Mouse (Mus musculus) liver, embryonic 16.5 days (tissue): ENCODE data around the gene Csde1. TPM values are rescaled to one million over a fixed set of nuclear protein-coding genes. Genes with fewer than 3 reads are reported as not detected.

ENCODE experiments used
- ATAC-seq: fragments of 200-750 bp; cut with Nextera tagmentation; 2 replicates; pipeline ENCODE4 v1.8.0; 2017; ENCODE audit warnings: low read depth, mild to moderate bottlenecking, moderate number of reproducible peaks, moderate library complexity
- H3K27ac ChIP-seq: fragments of 300-500 bp; sonication (generic); 2 replicates; pipeline ENCODE4 v1.5.1; 2014; ENCODE audit warnings: mild to moderate bottlenecking, low read length
- H3K27me3 ChIP-seq: fragments of 300-500 bp; sonication (generic); 2 replicates; pipeline ENCODE4 v1.6.1; 2014; ENCODE audit warnings: low read depth, low read length, mixed read lengths; ENCODE audit not compliant: control insufficient read depth, insufficient read depth
- H3K36me3 ChIP-seq: fragments of 300-500 bp; sonication (generic); 2 replicates; pipeline ENCODE4 v1.6.1; 2014; ENCODE audit warnings: mild to moderate bottlenecking; ENCODE audit not compliant: control insufficient read depth, insufficient read depth
- H3K4me1 ChIP-seq: fragments of 300-500 bp; sonication (generic); 2 replicates; pipeline ENCODE4 v1.6.1; 2014; ENCODE audit warnings: low read depth, low read length, mixed read lengths; ENCODE audit not compliant: control insufficient read depth
- H3K4me2 ChIP-seq: fragments of 300-500 bp; sonication (generic); 2 replicates; pipeline ENCODE4 v1.6.1; 2014; ENCODE audit warnings: low read depth, low read length, mixed read lengths
- H3K4me3 ChIP-seq: fragments of 300-500 bp; sonication (generic); 2 replicates; pipeline ENCODE4 v1.5.1; 2014; ENCODE audit warnings: low read depth, mild to moderate bottlenecking, low read length
- H3K9ac ChIP-seq: fragments of 300-500 bp; sonication (generic); 2 replicates; pipeline ENCODE4 v1.6.1; 2014; ENCODE audit warnings: low read depth, low read length
- H3K9me3 ChIP-seq: fragments of 300-500 bp; sonication (generic); replicated peaks from 2 replicates; pipeline ENCODE4 v1.6.1; 2016; ENCODE audit warnings: low read length; ENCODE audit not compliant: control insufficient read depth
- WGBS: fragments of 180-500 bp; shearing (Covaris S2); extraction: QIAGEN DNeasy Blood & Tissue Kit; methylation state at CpG from one replicate; pipeline ENCODE4 v1.1.7; 2014; ENCODE audit not compliant: insufficient replicate concordance; 5-methylcytosine and 5-hydroxymethylcytosine counted together
- polyA plus RNA-seq: library from polyadenylated mRNA; unstranded; fragments of >200 nt; fragmentation: Nextera tagmentation; extraction: Ambion mirVana; gene quantifications from 2 replicates; pipeline ENCODE4 v1.2.1, GENCODE M21; 2015

The Csde1 gene
- polyA plus RNA-seq, 1 experiment from 2014 or later: 97.8 TPM

DNA sequence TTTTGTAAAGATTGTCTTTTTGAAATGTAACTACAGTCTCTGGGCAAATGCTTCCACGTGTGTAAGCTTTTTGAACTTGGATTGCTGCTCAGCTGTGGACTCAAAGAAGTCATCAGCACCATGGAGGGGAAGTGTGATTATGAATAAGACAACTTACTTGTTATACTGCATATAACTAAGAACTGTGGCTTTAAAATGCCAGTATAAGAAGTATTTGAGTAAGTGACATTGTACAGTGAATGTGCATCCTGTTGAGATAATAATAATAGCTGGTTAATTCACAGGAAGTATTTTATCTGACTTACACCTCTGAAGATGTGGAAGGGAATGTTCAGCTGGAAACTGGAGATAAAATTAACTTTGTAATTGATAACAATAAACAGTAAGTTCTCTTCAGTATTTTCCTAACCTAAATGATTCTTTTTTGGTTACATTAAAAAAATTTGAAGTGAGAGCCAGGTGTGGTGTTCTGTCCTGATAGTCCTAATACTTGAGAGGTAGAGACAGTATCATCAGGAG, 20.7 kb downstream of the Csde1 start:
- no peaks in the 10 kb centered on the region for H3K4me1 ChIP-seq
- H3K4me2 ChIP-seq: no peak overlapping the region
- H3K27ac ChIP-seq: no peak overlapping the region
- ATAC-seq: no peak
- no peaks in the 10 kb centered on the region for H3K9me3 ChIP-seq
- no peaks in the 10 kb centered on the region for H3K27me3 ChIP-seq
- 78% methylated on average over 1 of the region's 1 CpGs for WGBS
- H3K4me3 ChIP-seq: no peak overlapping the region
- no peak overlapping the region for H3K9ac ChIP-seq
- H3K36me3 ChIP-seq: peaks cover 57% of the 10 kb centered on the region

DNA sequence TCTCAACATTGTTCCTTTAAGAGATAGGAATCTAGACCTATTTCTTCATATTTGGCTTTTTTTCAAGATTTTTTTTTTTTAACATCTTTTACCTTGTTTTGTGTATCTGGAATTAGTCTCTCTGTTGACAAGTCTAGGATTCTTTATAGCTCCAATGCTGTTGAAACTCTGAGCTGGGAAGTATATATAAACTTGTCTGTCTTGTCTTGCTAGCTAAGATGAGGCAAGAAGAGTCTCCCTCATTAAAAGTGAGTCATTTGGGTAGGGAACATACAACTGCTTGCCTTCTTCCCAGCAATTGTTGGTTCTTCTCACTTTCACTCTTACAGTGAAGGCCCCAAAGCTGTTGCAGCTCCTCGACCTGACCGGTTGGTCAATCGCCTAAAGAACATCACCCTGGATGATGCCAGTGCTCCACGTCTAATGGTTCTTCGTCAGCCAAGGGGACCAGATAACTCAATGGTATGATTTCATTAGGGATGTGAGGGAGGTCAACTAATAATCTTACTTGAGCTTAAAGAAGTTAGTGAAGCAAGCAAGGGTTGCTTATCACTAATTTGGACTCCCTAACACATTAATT, 35.9 kb downstream of the Csde1 start:
- H3K27me3 ChIP-seq: no peaks in the 10 kb centered on the region
- no peak overlapping the region for H3K4me3 ChIP-seq
- H3K4me1 ChIP-seq: peaks cover 8% of the 10 kb centered on the region
- 79% methylated on average over 5 of the region's 5 CpGs for WGBS
- ATAC-seq: no peak
- no peak overlapping the region for H3K27ac ChIP-seq
- no peak overlapping the region for H3K9ac ChIP-seq
- H3K4me2 ChIP-seq: no peak overlapping the region
- H3K36me3 ChIP-seq: peaks cover 43% of the 10 kb centered on the region
- no peaks in the 10 kb centered on the region for H3K9me3 ChIP-seq

DNA sequence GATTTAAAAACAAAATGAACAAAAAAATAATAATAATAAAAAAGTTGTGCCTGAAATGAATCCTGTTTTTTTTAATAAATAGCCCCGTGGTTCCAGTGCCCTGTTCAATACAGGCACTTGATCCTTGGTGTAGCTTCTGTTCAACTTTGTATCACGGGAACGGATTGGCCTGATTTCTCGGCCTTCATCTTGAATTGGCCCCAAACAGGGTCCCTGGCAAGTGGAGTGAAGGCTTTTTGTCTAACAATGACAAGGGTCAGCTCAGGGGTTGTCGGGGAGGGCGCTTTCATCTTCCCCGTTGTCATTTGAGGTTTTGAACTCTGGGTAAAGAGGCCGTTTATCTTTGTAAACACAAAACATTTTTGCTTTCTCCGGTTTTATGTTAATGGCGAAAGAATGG, 37.5 kb downstream of the Csde1 start:
- peaks cover 32% of the 10 kb centered on the region for H3K36me3 ChIP-seq

DNA sequence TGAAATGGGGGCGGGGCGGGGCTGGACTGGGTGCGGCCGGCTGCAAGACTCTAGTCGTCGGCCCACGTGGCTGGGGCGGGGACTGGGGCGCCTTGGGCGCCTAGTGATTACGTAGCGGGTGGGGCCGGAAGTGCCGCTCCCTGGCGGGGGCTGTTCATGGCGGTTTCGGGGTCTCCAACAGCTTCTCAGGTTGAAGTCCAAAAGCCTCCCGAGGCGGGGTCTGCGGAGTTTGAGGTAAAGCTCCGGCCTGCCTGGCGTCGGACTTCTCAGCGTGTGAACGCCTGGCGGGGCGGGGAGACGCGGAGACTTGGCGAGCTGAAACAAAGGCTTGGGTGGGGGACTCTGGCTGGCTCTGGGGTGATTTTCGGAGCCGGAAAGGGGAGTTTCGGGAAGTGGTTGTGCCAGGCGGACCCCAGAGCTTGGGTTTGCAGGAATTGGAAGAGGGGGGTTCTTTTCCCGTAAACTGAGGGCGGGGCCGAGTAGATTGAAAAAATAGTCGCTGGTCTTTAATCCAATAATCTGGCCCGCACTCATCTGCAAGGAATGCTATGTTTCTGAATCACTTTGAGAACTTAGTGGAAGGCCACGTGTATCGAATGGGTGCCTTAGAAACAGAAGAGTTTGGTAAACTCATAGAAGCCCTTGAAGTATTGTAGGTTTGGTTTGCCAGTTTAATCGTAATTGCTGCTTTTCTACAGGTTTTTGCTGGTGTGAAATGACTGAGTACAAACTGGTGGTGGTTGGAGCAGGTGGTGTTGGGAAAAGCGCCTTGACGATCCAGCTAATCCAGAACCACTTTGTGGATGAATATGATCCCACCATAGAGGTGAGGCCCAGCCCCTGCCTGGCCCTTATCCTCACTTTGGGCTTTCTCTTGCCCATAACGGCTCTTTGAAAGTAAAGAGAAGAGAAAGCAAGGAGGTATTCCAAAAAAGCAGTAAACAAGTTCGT, 38.3 kb downstream of the Csde1 start, which contains the start of gene Nras:
Nras (plus strand) TSS at position 79 of the 951 bp plus-strand sequence.
- peak within 1 kb of the TSS; percentile 85 for H3K27ac ChIP-seq
- ATAC-seq: peak; percentile 99
- H3K4me1 ChIP-seq: peaks cover 8% of the 10 kb centered on the region
- H3K9ac ChIP-seq: peak within 1 kb of the TSS; percentile 85
- H3K4me2 ChIP-seq: peak within 1 kb of the TSS; percentile 61
- H3K27me3 ChIP-seq: no peaks in the 10 kb centered on the region
- WGBS: 1% methylated on average over 46 of the region's 46 CpGs
- no peaks in the 10 kb centered on the region for H3K9me3 ChIP-seq
- H3K36me3 ChIP-seq: peaks cover 35% of the 10 kb centered on the region
- H3K4me3 ChIP-seq: peak within 1 kb of the TSS; percentile 85

More for the DNA sequence above, 37.5 kb downstream of the Csde1 start:
- H3K9me3 ChIP-seq: no peaks in the 10 kb centered on the region
- peaks cover 8% of the 10 kb centered on the region for H3K4me1 ChIP-seq
- peak overlapping the region; percentile 85 for H3K4me3 ChIP-seq
- peak overlapping the region; percentile 61 for H3K4me2 ChIP-seq
- ATAC-seq: peak; percentile 14; the same call in 1 of the 2 replicates
- H3K27ac ChIP-seq: no peak overlapping the region
- WGBS: 6% methylated on average over 10 of the region's 10 CpGs
- 0 out of 2 replicates have a peak overlapping the region, but pooled peaks have one; percentile 19 for H3K9ac ChIP-seq
- no peaks in the 10 kb centered on the region for H3K27me3 ChIP-seq

DNA sequence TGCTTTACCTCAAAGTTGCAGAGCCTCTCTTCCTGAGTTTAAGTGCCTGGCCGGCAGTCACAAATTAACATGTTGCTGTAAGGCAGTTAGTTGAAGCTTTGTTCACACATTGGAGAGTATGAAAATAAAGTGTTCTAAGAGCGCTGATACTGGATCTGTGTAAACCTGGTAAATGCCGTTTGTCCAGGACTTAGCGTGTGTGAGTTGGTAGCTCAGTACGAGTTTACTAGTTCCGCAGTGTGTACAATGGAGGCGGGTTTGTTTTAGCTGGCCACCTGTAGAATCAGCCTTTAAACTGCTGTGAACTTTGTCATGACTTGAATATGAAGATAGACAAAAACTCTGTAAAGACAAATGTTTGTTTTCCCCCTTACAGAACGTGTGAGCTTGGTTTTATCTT, 46.7 kb downstream of the Csde1 start:
- H3K9me3 ChIP-seq: no peaks in the 10 kb centered on the region
- H3K4me1 ChIP-seq: no peaks in the 10 kb centered on the region
- WGBS: 84% methylated on average over 8 of the region's 8 CpGs
- H3K4me3 ChIP-seq: no peak overlapping the region
- ATAC-seq: no peak
- no peaks in the 10 kb centered on the region for H3K27me3 ChIP-seq
- no peak overlapping the region for H3K27ac ChIP-seq
- H3K36me3 ChIP-seq: peaks cover 31% of the 10 kb centered on the region
- H3K4me2 ChIP-seq: no peak overlapping the region
- no peak overlapping the region for H3K9ac ChIP-seq

DNA sequence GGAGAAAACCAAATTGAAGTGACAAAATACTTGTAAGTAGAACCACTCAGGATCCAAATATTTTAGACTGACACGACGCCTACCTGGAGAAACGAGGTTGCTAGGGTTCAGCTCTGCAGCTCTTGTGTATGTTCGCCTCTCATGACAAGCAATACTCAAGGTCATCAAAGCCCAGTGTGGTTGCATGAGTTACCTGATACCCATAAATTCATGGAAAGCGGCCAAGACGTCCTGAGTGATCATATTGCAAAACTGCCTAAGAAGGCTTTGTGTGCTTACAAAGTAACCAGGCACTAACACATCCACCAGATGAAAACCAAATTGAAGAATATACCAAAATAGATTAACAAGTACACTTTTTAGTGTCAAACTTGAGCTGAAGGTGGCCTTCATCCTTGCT, 48.7 kb downstream of the Csde1 start:
- Histone ChIP-seq H3K9me3 (no peaks in the 10 kb centered on the region), H3K4me1 (no peaks in the 10 kb centered on the region), H3K27me3 (no peaks in the 10 kb centered on the region), H3K9ac (no peak overlapping the region), H3K36me3 (peaks cover 17% of the 10 kb centered on the region), H3K4me3 (no peak overlapping the region), H3K27ac (no peak overlapping the region), H3K4me2 (no peak overlapping the region)
- ATAC-seq: no peak
- WGBS: 80% methylated on average over 6 of the region's 6 CpGs

DNA sequence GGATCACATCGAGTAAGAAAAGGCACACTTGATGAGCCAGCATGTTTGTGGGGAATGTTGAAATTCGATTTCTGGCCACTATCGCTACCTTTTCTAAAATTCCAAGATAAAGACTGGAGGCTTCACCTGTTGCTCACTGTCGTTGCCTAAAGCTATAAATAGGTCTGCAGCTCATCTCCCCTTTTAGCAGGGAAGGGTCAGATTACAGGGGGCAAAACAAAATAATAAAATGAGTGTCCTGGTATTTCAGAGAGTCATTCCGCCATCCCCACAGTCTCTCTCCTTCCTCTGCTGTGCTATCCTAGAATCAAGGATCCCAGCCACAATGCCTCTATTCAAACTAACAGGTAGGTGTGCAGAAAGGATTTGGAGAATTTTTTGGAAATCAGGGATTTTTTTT, 53.5 kb downstream of the Csde1 start, which contains the start of gene Ampd1:
Ampd1 (plus strand) TSS at position 244 of the 400 bp plus-strand sequence.
- Histone ChIP-seq H3K27me3 (no peaks in the 10 kb centered on the region), H3K4me1 (no peaks in the 10 kb centered on the region), H3K4me2 (no peak within 1 kb of the TSS), H3K27ac (no peak within 1 kb of the TSS), H3K9me3 (no peaks in the 10 kb centered on the region), H3K9ac (no peak within 1 kb of the TSS), H3K4me3 (no peak within 1 kb of the TSS), H3K36me3 (peaks cover 6% of the 10 kb centered on the region)
- 58% methylated on average over 5 of the region's 5 CpGs for WGBS
- no peak for ATAC-seq

DNA sequence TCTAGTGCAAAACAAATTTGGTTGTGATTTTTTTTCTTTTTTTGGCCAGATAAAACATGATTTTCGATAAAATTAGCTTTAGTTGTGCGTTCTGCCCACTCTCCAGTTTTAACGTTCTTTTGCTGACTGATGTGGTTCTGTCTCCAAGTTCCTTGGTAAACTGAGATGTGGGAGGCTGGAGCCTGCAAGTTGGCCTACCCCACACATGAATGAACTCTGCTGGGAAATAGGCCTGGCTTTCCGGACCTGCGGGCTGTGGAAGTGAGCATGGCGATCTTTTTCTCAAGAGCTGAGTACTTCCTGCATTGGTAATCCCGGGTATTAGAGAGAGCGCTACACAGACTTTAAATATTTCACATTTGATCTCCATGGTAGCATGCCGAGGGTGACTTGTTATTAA, 55.6 kb downstream of the Csde1 start:
- 74% methylated on average over 9 of the region's 9 CpGs for WGBS
- no peaks in the 10 kb centered on the region for H3K36me3 ChIP-seq
- H3K9me3 ChIP-seq: no peaks in the 10 kb centered on the region
- no peak overlapping the region for H3K27ac ChIP-seq
- H3K4me1 ChIP-seq: no peaks in the 10 kb centered on the region
- no peak overlapping the region for H3K4me2 ChIP-seq
- ATAC-seq: no peak
- no peak overlapping the region for H3K4me3 ChIP-seq
- no peak overlapping the region for H3K9ac ChIP-seq
- no peaks in the 10 kb centered on the region for H3K27me3 ChIP-seq

DNA sequence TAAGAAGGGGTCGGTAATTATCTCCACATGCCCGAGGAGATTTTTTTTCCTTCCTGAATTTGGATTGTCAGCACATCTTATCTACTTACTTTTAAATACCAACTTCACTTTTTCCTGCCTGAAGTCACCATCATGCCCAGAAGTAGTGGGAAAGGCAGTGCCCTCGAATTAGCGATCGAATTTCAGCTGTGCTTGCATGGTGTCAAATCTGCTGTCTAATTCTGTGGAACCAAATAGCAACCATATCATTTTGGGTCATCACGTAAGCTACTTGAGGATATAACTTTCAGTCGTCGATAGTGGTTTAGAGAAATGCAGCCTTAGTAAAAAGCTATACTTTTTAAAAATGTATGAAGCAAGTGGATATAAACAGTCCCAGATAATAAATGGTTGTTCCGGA, 56.2 kb downstream of the Csde1 start:
- no peak for ATAC-seq
- Histone ChIP-seq H3K36me3 (no peaks in the 10 kb centered on the region), H3K4me1 (no peaks in the 10 kb centered on the region), H3K27me3 (no peaks in the 10 kb centered on the region), H3K9me3 (no peaks in the 10 kb centered on the region), H3K4me2 (no peak overlapping the region), H3K27ac (no peak overlapping the region), H3K9ac (no peak overlapping the region), H3K4me3 (no peak overlapping the region)
- WGBS: 70% methylated on average over 9 of the region's 9 CpGs
